Mouse (Mus musculus): ENCODE results near the gene Gadd45g.

- TF ChIP-seq GATA1 (IDR thresholded peaks at IDR 0.05; ENCODE audit: borderline replicate concordance, low read length) (no peak), FLI1 (IDR thresholded peaks at IDR 0.05; ENCODE audit: low read length) (no peak)
Observed at GRCm38 (mm10) chr13:51882218-51882617, 35.7 kb downstream of the Gadd45g start.
